Mouse (Mus musculus) E14TG2a.4 (cell line): ENCODE data around the gene Hdhd3.

Source experiments
- CTCF ChIP-seq: conservative IDR thresholded peaks from 2 replicates; pipeline ENCODE4 v1.5.1; 2014; ENCODE audit warnings: low read length
- NANOG ChIP-seq: IDR thresholded peaks from 2 replicates; pipeline ENCODE4 v1.6.1; 2014; ENCODE audit warnings: borderline replicate concordance, low read length, mixed read lengths
- POU5F1 ChIP-seq: IDR thresholded peaks from 2 replicates; pipeline ENCODE4 v1.6.1; 2014; ENCODE audit warnings: low read length, borderline replicate concordance

GRCm38 (mm10) chr4:62477542-62478244 lies 25.6 kb downstream of the Hdhd3 start:
- TF ChIP-seq CTCF (no peak), POU5F1 (no peak), NANOG (no peak)
